Mouse (Mus musculus) heart, adult 9 months (tissue): ENCODE results near the gene 3110001I22Rik.
"Not testable (repeated sequence)": the region's sequence is repeated elsewhere in the genome, so short reads cannot be mapped to it uniquely, and the experiment has no call there.

Experiments
- DNase-seq, 2 experiments: peaks; one replicate each; pipeline ENCODE4 v3.0.0; 2022; ENCODE audit warnings: low spot score in 2 of 2

The 3110001I22Rik gene

GRCm38 (mm10) chr16:13671685-13672385 lies at the start of gene 3110001I22Rik, which contains the start of gene Bfar:
Gene 3110001I22Rik (plus strand): TSS chr16:13671929.
Gene Bfar (plus strand): TSS chr16:13671858.
- DNase-seq, result peak; percentile 92 to 94

- no peak for DNase-seq
Observed at GRCm38 (mm10) chr16:13628345-13628744, 43.4 kb upstream of the 3110001I22Rik start.

GRCm38 (mm10) chr16:13638198-13638597 lies 33.5 kb upstream of the 3110001I22Rik start:
- not testable (repeated sequence) for DNase-seq

- no peak for DNase-seq
Observed at GRCm38 (mm10) chr16:13639508-13639907, 32.2 kb upstream of the 3110001I22Rik start.

- no peak for DNase-seq
Observed at GRCm38 (mm10) chr16:13640064-13640463, 31.7 kb upstream of the 3110001I22Rik start.

- no peak for DNase-seq
Observed at GRCm38 (mm10) chr16:13644474-13644873, 27.3 kb upstream of the 3110001I22Rik start.

- DNase-seq, result no peak
Observed at GRCm38 (mm10) chr16:13645930-13646329, 25.8 kb upstream of the 3110001I22Rik start.

GRCm38 (mm10) chr16:13658886-13659285 lies 12.8 kb upstream of the 3110001I22Rik start:
- DNase-seq, result no peak

GRCm38 (mm10) chr16:13660736-13661135 lies 11.0 kb upstream of the 3110001I22Rik start:
- no peak for DNase-seq

- DNase-seq, result peak; percentile 92 to 94
Observed at GRCm38 (mm10) chr16:13667878-13668343, 3.8 kb upstream of the 3110001I22Rik start, which contains the start of gene Parn. Gene Parn (minus strand): TSS chr16:13668170.

GRCm38 (mm10) chr16:13668402-13669108 lies 3.2 kb upstream of the 3110001I22Rik start:
- DNase-seq, result no peak

GRCm38 (mm10) chr16:13669282-13669681 lies 2.4 kb upstream of the 3110001I22Rik start:
- DNase-seq, result no peak

GRCm38 (mm10) chr16:13670896-13671295 lies 833 bp upstream of the 3110001I22Rik start:
- not testable (repeated sequence) for DNase-seq

GRCm38 (mm10) chr16:13672386-13672898 lies 713 bp downstream of the 3110001I22Rik start:
- DNase-seq, result peak; percentile 60 to 69

- no peak for DNase-seq
Observed at GRCm38 (mm10) chr16:13673114-13673513, 1.4 kb downstream of the 3110001I22Rik start.

GRCm38 (mm10) chr16:13674511-13674910 lies 2.8 kb downstream of the 3110001I22Rik start:
- DNase-seq, result no peak

GRCm38 (mm10) chr16:13678601-13679319 lies 7.0 kb downstream of the 3110001I22Rik start:
- no peak for DNase-seq

GRCm38 (mm10) chr16:13698998-13699397 lies 27.3 kb downstream of the 3110001I22Rik start:
- DNase-seq, result no peak

GRCm38 (mm10) chr16:13702184-13702583 lies 30.5 kb downstream of the 3110001I22Rik start:
- DNase-seq, result peak in 1 of 2 experiments; percentile 4

- no peak for DNase-seq
Observed at GRCm38 (mm10) chr16:13704676-13705075, 32.9 kb downstream of the 3110001I22Rik start.

- DNase-seq, result no peak
Observed at GRCm38 (mm10) chr16:13714910-13715309, 43.2 kb downstream of the 3110001I22Rik start.
